Mouse (Mus musculus) small intestine, adult 2 months (tissue): ENCODE results near the gene Tomm6.

ENCODE experiments used
- CTCF ChIP-seq: fragments of 200-500 bp; IDR thresholded peaks from 2 replicates; pipeline ENCODE4 v1.5.1; 2012; ENCODE audit warnings: low read depth, mild to moderate bottlenecking, control low read depth, inconsistent platforms, low read length, moderate library complexity, mixed read lengths; ENCODE audit not compliant: insufficient replicate concordance, insufficient read length; ENCODE audit errors: extremely low read depth
- POLR2A ChIP-seq: fragments of 200-500 bp; IDR thresholded peaks from 2 replicates; pipeline ENCODE4 v1.6.1; 2012; ENCODE audit warnings: low read depth, mild to moderate bottlenecking, control low read depth, inconsistent platforms, low read length, moderate library complexity

DNA sequence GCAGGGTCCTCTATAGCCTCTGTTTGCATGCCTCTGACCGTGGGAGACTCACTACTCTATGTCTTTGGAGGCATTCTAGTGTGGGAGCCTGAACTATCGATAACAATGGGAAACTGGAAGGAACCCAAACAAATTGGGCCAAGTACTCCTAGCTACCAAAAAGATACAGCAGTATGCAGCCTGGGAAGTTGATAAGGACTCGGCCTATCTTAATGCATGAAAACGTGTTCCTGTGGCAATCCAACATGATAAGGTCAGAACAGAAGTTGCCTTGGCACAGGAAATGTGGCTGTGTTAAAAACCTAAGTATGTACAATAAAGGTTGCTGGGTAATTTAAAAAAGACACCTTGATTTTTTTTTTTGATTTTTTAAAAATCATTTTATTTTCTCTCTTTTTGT is 33.0 kb upstream of the Tomm6 start:
- TF ChIP-seq POLR2A = no peak
- no peak for TF ChIP-seq CTCF
